Comparison of ENCODE assay signal across 25 mouse cellular contexts in genomic region chr4:13480848-13481229, GRCm38 (mm10).
DNase-seq lines count a peak whose midpoint lies in the region; ATAC-seq and TF ChIP-seq lines count a peak whose summit lies in the region.
"Had no signal": no experiment of that assay in that cellular context is flagged by ENCODE, and none has a peak within 500 bp of the region (broad histone marks: within the 10 kb centered on the region; RNA-seq: fewer than 3 reads in every experiment).

No protein-coding gene starts in this region.

- no peak for DNase-seq in midbrain, embryonic 10.5 days (ENCODE audit: low spot score)
- no peak for DNase-seq in forebrain, postnatal 0 days
- peak; percentile 16 for DNase-seq in hindbrain, postnatal 0 days (ENCODE audit: low spot score)
- no peak for DNase-seq in right cerebral cortex, postnatal 25 days
- no peak for DNase-seq in lung, postnatal 14 days
- DNase-seq in B cell, adult 2 months = no peak
- DNase-seq: adrenal gland, adult 2 months; cerebellum, adult 11-12 months; gastrocnemius, postnatal 14 days; heart, adult 11 months; heart, postnatal 10 days; kidney, postnatal 36 days; liver had no signal

- H3K4me1 ChIP-seq in midbrain, embryonic 13.5 days (replicated peaks) = peaks cover 20% of the 10 kb centered on the region
- no peaks in the 10 kb centered on the region for H3K4me1 ChIP-seq in midbrain, embryonic 10.5 days
- no peaks in the 10 kb centered on the region for H3K4me1 ChIP-seq in forebrain, postnatal 0 days (ENCODE audit: insufficient read depth)
- H3K4me1 ChIP-seq in hindbrain, postnatal 0 days (ENCODE audit: insufficient read depth, low read length) = no peaks in the 10 kb centered on the region
- H3K4me1 ChIP-seq in neural tube, embryonic 14.5 days (ENCODE audit: control insufficient read depth, insufficient read depth, low read length) = 0 out of 2 replicates have a peak, but pooled peaks cover 6% of the 10 kb centered on the region
- H3K4me1 ChIP-seq: liver, embryonic 15.5 days; lung, embryonic 15.5 days had no signal

- peak; percentile 27; the same call in 1 of the 2 replicates for ATAC-seq in midbrain, embryonic 13.5 days
- ATAC-seq in forebrain, postnatal 0 days = no peak
- no peak for ATAC-seq in hindbrain, postnatal 0 days
- no peak for ATAC-seq in neural tube, embryonic 14.5 days (ENCODE audit: low read depth)
- ATAC-seq: intestine, postnatal 0 days; Patski had no signal

- H3K27ac ChIP-seq in midbrain, embryonic 13.5 days = peak overlapping the region; percentile 80
- no peak overlapping the region for H3K27ac ChIP-seq in midbrain, embryonic 10.5 days (replicated peaks)
- no peak overlapping the region for H3K27ac ChIP-seq in forebrain, postnatal 0 days (ENCODE audit: low read depth, low read length)
- peak overlapping the region; percentile 27; the same call in 1 of the 2 replicates for H3K27ac ChIP-seq in hindbrain, postnatal 0 days
- peak overlapping the region; percentile 55 for H3K27ac ChIP-seq in neural tube, embryonic 14.5 days (ENCODE audit: low read depth, low read length)
- H3K27ac ChIP-seq: embryonic facial prominence, embryonic 10.5 days; limb, embryonic 10.5 days; liver, embryonic 15.5 days; lung, embryonic 15.5 days; macrophage had no signal

- TF ChIP-seq CTCF in forebrain, postnatal 0 days (IDR thresholded peaks at IDR 0.05; ENCODE audit: low read depth) = no peak
- no peak for TF ChIP-seq CTCF in hindbrain, postnatal 0 days (IDR thresholded peaks at IDR 0.05; ENCODE audit: low read depth)

- no peak overlapping the region for H3K4me2 ChIP-seq in midbrain, embryonic 13.5 days (replicated peaks)
- H3K4me2 ChIP-seq in forebrain, postnatal 0 days (ENCODE audit: low read depth) = no peak overlapping the region
- H3K4me2 ChIP-seq in hindbrain, postnatal 0 days (ENCODE audit: low read depth, low read length) = 0 out of 2 replicates have a peak overlapping the region, but pooled peaks have one; percentile 7
- no peak overlapping the region for H3K4me2 ChIP-seq in neural tube, embryonic 14.5 days (ENCODE audit: low read depth, low read length)
- H3K4me2 ChIP-seq: heart, embryonic 11.5 days; liver, embryonic 15.5 days; lung, embryonic 15.5 days had no signal

- H3K4me3 ChIP-seq in midbrain, embryonic 13.5 days (replicated peaks) = no peak overlapping the region
- H3K4me3 ChIP-seq in midbrain, embryonic 10.5 days = no peak overlapping the region
- H3K4me3 ChIP-seq in forebrain, postnatal 0 days (ENCODE audit: low read depth, low read length) = no peak overlapping the region
- H3K4me3 ChIP-seq in hindbrain, postnatal 0 days (ENCODE audit: low read length) = no peak overlapping the region
- no peak overlapping the region for H3K4me3 ChIP-seq in neural tube, embryonic 14.5 days (ENCODE audit: low read depth, low read length)
- H3K4me3 ChIP-seq: embryonic facial prominence, embryonic 10.5 days; limb, embryonic 10.5 days; liver, embryonic 15.5 days; lung, embryonic 15.5 days had no signal

- whole genome bisulfite sequencing in midbrain, embryonic 13.5 days = 64% methylated on average over 5 of the region's 5 CpGs
- WGBS in midbrain, embryonic 10.5 days = 88% methylated on average over 5 of the region's 5 CpGs
- 36% methylated on average over 5 of the region's 5 CpGs for WGBS in forebrain, postnatal 0 days
- WGBS in hindbrain, postnatal 0 days = 63% methylated on average over 5 of the region's 5 CpGs
- WGBS in neural tube, embryonic 14.5 days = 49% methylated on average over 5 of the region's 5 CpGs

- H3K9ac ChIP-seq in midbrain, embryonic 13.5 days (replicated peaks) = peak overlapping the region; percentile 21; the same call in 1 of the 2 replicates
- 0 out of 2 replicates have a peak overlapping the region, but pooled peaks have one; percentile 4 for H3K9ac ChIP-seq in forebrain, postnatal 0 days
- H3K9ac ChIP-seq in hindbrain, postnatal 0 days (replicated peaks; ENCODE audit: low read length) = no peak overlapping the region
- no peak overlapping the region for H3K9ac ChIP-seq in neural tube, embryonic 14.5 days (replicated peaks; ENCODE audit: low read depth, low read length)
- H3K9ac ChIP-seq: liver, embryonic 15.5 days; lung, embryonic 15.5 days had no signal

- H3K27me3 ChIP-seq in midbrain, embryonic 13.5 days = no peaks in the 10 kb centered on the region
- no peaks in the 10 kb centered on the region for H3K27me3 ChIP-seq in midbrain, embryonic 10.5 days (ENCODE audit: low read depth, poor library complexity, severe bottlenecking)
- no peaks in the 10 kb centered on the region for H3K27me3 ChIP-seq in forebrain, postnatal 0 days (ENCODE audit: insufficient read depth, low read length)
- no peaks in the 10 kb centered on the region for H3K27me3 ChIP-seq in hindbrain, postnatal 0 days (ENCODE audit: insufficient read depth, low read length)
- no peaks in the 10 kb centered on the region for H3K27me3 ChIP-seq in neural tube, embryonic 14.5 days (ENCODE audit: control insufficient read depth, insufficient read depth, low read length)
- H3K27me3 ChIP-seq: CH12.LX; liver, embryonic 15.5 days; lung, embryonic 15.5 days; Patski had no signal

- H3K36me3 ChIP-seq in midbrain, embryonic 13.5 days = no peaks in the 10 kb centered on the region
- H3K36me3 ChIP-seq in midbrain, embryonic 10.5 days = no peaks in the 10 kb centered on the region
- H3K36me3 ChIP-seq in forebrain, postnatal 0 days (ENCODE audit: insufficient read depth) = no peaks in the 10 kb centered on the region
- no peaks in the 10 kb centered on the region for H3K36me3 ChIP-seq in hindbrain, postnatal 0 days (ENCODE audit: insufficient read depth, low read length)
- no peaks in the 10 kb centered on the region for H3K36me3 ChIP-seq in neural tube, embryonic 14.5 days (ENCODE audit: control insufficient read depth, insufficient read depth, low read length)
- H3K36me3 ChIP-seq: embryonic facial prominence, embryonic 10.5 days; G1E; limb, embryonic 10.5 days; liver, embryonic 15.5 days; lung, embryonic 15.5 days had no signal

- H3K9me3 ChIP-seq in midbrain, embryonic 13.5 days = no peaks in the 10 kb centered on the region
- H3K9me3 ChIP-seq in midbrain, embryonic 10.5 days (replicated peaks) = no peaks in the 10 kb centered on the region
- no peaks in the 10 kb centered on the region for H3K9me3 ChIP-seq in forebrain, postnatal 0 days (ENCODE audit: low read length)
- no peaks in the 10 kb centered on the region for H3K9me3 ChIP-seq in hindbrain, postnatal 0 days (ENCODE audit: low read length)
- no peaks in the 10 kb centered on the region for H3K9me3 ChIP-seq in neural tube, embryonic 14.5 days (ENCODE audit: control insufficient read depth, low read length)
- H3K9me3 ChIP-seq: embryonic facial prominence, embryonic 10.5 days; G1E; limb, embryonic 10.5 days; liver, embryonic 15.5 days; lung, embryonic 15.5 days had no signal

Comparison
In these comparisons a context has a peak if more than half of its experiments do, and no peak if none do; other contexts are left out.
1. H3K27ac ChIP-seq: peak in midbrain, embryonic 13.5 days (single experiment), hindbrain, postnatal 0 days (single experiment) and neural tube, embryonic 14.5 days (single experiment); none in midbrain, embryonic 10.5 days (single experiment) and forebrain, postnatal 0 days (single experiment).
2. H3K9ac ChIP-seq: peak in midbrain, embryonic 13.5 days (single experiment) and forebrain, postnatal 0 days (single experiment); none in hindbrain, postnatal 0 days (single experiment) and neural tube, embryonic 14.5 days (single experiment).